In the genomic region with DNA sequence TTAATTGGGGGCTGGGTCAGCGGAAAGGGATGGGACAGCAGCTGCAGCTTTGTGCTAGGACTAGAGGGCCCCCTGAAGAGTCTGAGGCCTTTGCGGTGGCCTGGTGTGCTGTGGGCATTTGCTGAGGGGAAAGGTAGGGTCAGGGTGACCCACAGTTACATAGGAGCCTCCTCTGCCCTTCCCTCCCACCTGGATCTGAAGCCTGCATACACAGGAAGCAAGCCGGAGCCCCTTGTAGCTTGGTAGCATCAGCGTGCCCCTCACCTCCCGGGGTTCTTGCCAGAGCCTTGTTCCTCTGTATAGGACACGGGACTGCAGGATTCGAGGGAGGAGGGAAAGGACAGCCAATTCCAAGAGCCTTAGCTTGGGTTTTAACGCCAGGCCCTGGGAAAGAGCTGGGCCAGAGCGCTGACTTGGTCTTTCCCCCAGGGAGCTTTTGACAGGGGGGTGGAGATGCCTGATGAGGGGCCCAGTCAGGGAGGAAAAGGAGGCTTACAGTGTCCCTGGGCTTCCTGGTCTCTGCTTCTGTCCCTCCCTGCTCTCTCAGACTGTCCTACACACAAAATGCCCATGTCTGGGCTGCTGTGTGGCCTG, we compare ENCODE assay signal across 7 mouse cellular contexts. TPM values are rescaled to one million over a fixed set of nuclear protein-coding genes. Genes with fewer than 3 reads are reported as not detected.
DNase-seq lines count a peak whose midpoint lies in the region; ATAC-seq lines count a peak whose summit lies in the region.

No protein-coding gene starts in this region.

- peak; percentile 67 for DNase-seq in NIH3T3 (ENCODE audit: low read depth)
- DNase-seq in embryo, embryonic 9.5 days (ENCODE audit: extremely low spot score): peak; percentile 43
- peak; percentile 42 to 48 for DNase-seq in heart, postnatal 10 days
- DNase-seq in mesoderm, embryonic 11.5 days (ENCODE audit: low read depth, low spot score): peak; percentile 30
- no peak for DNase-seq in layer of hippocampus, adult 9-11 months
- no peak for DNase-seq in urinary bladder, postnatal 36 days (ENCODE audit: low spot score in 2 of 2)

- intact Hi-C loops in heart, postnatal 10 days (cut with DNase I): loop anchor here (2.0 kb wide), 1 partner anchor 19 kb away; no protein-coding TSS in a partner anchor

- ATAC-seq in activated CD4-positive, CD25-positive, alpha-beta regulatory T cell, adult 4 months: no peak

RNA-seq across cellular contexts. Expression of gene Mrc2, which starts 1.6 kb away (rescaled TPM):
- total RNA-seq in heart, postnatal 10 days (2021): 10 to 100 TPM; 35.1 to 35.9 TPM
- not detected for polyA plus RNA-seq in activated CD4-positive, CD25-positive, alpha-beta regulatory T cell, adult 4 months (2017; shearing (Covaris generic))

Comparison
In these comparisons a context has a peak if more than half of its experiments do, and no peak if none do; other contexts are left out.
1. DNase-seq: peak in NIH3T3 (single experiment), embryo, embryonic 9.5 days (single experiment), heart, postnatal 10 days (2 of 2) and mesoderm, embryonic 11.5 days (single experiment); none in layer of hippocampus, adult 9-11 months (single experiment) and urinary bladder, postnatal 36 days (0 of 2).